Mouse (Mus musculus): Measurements from ENCODE around the gene Igfbp2.

GRCm38 (mm10) chr1:72856209-72856909 is 32.1 kb downstream of the Igfbp2 start:
- TF ChIP-seq EP300 (IDR thresholded peaks at IDR 0.05): no peak
- TF ChIP-seq CTCF (IDR thresholded peaks at IDR 0.05): no peak

Measured in lung, postnatal 0 days (tissue).